Mouse (Mus musculus): ENCODE measurements around the gene Mrpl35. TPM values are rescaled to one million over a fixed set of nuclear protein-coding genes. Genes with fewer than 3 reads are reported as not detected.

Gene Mrpl35
- polyA plus RNA-seq, 1 experiment from 2014 or later, result 59.7 TPM

Other genes starting within 250 kb of the Mrpl35 start
- gene Kdm3a, start 194.0 kb downstream of the Mrpl35 start, polyA plus RNA-seq (2014; fragmentation: Nextera tagmentation; extraction: Ambion mirVana), result 59.7 and 61.1 TPM in 2 replicates
- 99.3 and 118 TPM in 2 replicates for gene Reep1, start 119.4 kb downstream of the Mrpl35 start, polyA plus RNA-seq (2014; fragmentation: Nextera tagmentation; extraction: Ambion mirVana)
- 209 and 220 TPM in 2 replicates for gene Immt, start 4.4 kb upstream of the Mrpl35 start, polyA plus RNA-seq (2014; fragmentation: Nextera tagmentation; extraction: Ambion mirVana)
- gene Ptcd3, start 81.8 kb upstream of the Mrpl35 start, polyA plus RNA-seq (2014; fragmentation: Nextera tagmentation; extraction: Ambion mirVana), result 134 and 135 TPM in 2 replicates
- gene Polr1a, start 82.1 kb upstream of the Mrpl35 start, polyA plus RNA-seq (2014; fragmentation: Nextera tagmentation; extraction: Ambion mirVana), result 28.9 and 29.3 TPM in 2 replicates